14 mouse cellular contexts compared by ENCODE assay signal in the genomic region with DNA sequence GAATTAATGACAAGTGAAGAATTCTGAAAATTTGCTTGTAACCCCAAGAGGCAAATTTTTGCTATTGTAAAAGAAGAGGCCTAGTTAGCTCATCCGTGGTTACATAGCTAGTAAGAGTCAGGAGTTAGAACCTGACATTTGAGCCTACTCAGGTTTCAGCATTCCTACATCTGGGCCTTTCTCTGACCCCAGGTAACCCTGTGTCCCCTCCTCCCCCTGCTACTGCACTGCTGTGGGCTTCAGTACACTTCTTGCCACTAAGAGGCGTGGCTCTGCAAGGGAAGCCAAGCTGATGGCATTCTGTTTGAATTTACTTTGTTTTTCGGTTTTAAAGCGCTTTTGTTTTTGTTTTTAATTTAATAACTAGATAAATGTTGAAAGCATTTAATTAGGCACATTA.
DNase-seq lines count a peak whose midpoint lies in the region; ATAC-seq and TF ChIP-seq lines count a peak whose summit lies in the region.
"Had no signal": no experiment of that assay in that cellular context is flagged by ENCODE, and none has a peak within 500 bp of the region (broad histone marks: within the 10 kb centered on the region; RNA-seq: fewer than 3 reads in every experiment).

No protein-coding gene starts in this region.

- no peaks in the 10 kb centered on the region for H3K9me3 ChIP-seq in kidney, embryonic 14.5 days (ENCODE audit: control insufficient read depth, low read length)
- H3K9me3 ChIP-seq in embryonic facial prominence, embryonic 10.5 days, result no peaks in the 10 kb centered on the region
- H3K9me3 ChIP-seq in kidney, embryonic 16.5 days (ENCODE audit: low read length), result no peaks in the 10 kb centered on the region
- H3K9me3 ChIP-seq in midbrain, embryonic 14.5 days (ENCODE audit: control insufficient read depth, low read length), result no peaks in the 10 kb centered on the region
- H3K9me3 ChIP-seq: heart, embryonic 15.5 days had no signal

- 69% methylated on average over 4 of the region's 4 CpGs for WGBS in kidney, adult 2 months
- 53% methylated on average over 4 of the region's 4 CpGs for WGBS in kidney, embryonic 14.5 days
- 34% methylated on average over 4 of the region's 4 CpGs for WGBS in embryonic facial prominence, embryonic 10.5 days
- 53% methylated on average over 4 of the region's 4 CpGs for WGBS in kidney, embryonic 16.5 days
- WGBS in midbrain, embryonic 14.5 days, result 88% methylated on average over 4 of the region's 4 CpGs

- no peak overlapping the region for H3K9ac ChIP-seq in kidney, embryonic 14.5 days (ENCODE audit: low read depth, low read length)
- no peak overlapping the region for H3K9ac ChIP-seq in kidney, embryonic 16.5 days (replicated peaks; ENCODE audit: low read length)
- no peak overlapping the region for H3K9ac ChIP-seq in midbrain, embryonic 14.5 days (replicated peaks; ENCODE audit: low read length)
- H3K9ac ChIP-seq: heart, embryonic 15.5 days had no signal

- H3K27me3 ChIP-seq in kidney, adult 2 months (replicated peaks; ENCODE audit: control insufficient read depth, insufficient read depth, low read length), result no peaks in the 10 kb centered on the region
- no peaks in the 10 kb centered on the region for H3K27me3 ChIP-seq in kidney, embryonic 14.5 days (ENCODE audit: control insufficient read depth, insufficient read depth, low read length)
- no peaks in the 10 kb centered on the region for H3K27me3 ChIP-seq in embryonic facial prominence, embryonic 10.5 days (replicated peaks; ENCODE audit: low read depth, poor library complexity, severe bottlenecking)
- H3K27me3 ChIP-seq in kidney, embryonic 16.5 days (ENCODE audit: insufficient read depth, low read length), result no peaks in the 10 kb centered on the region
- H3K27me3 ChIP-seq in midbrain, embryonic 14.5 days (ENCODE audit: control insufficient read depth, insufficient read depth, low read length), result no peaks in the 10 kb centered on the region
- H3K27me3 ChIP-seq: heart, embryonic 15.5 days had no signal

- no peak for TF ChIP-seq POLR2A in kidney, adult 2 months (IDR thresholded peaks at IDR 0.05; ENCODE audit: low read depth, low read length)

- intact Hi-C loops in left cerebral cortex, postnatal 25 days (cut with DNase I), result no loop called here

- ATAC-seq in kidney, embryonic 14.5 days (ENCODE audit: low FRiP score, low TSS enrichment), result no peak
- peak; percentile 65; the same call in 1 of the 2 replicates for ATAC-seq in kidney, embryonic 16.5 days (ENCODE audit: low FRiP score, low TSS enrichment)
- ATAC-seq in midbrain, embryonic 14.5 days (ENCODE audit: low FRiP score, low TSS enrichment), result no peak

- H3K27ac ChIP-seq in kidney, adult 2 months (ENCODE audit: insufficient read depth, low read depth, low read length), result peak overlapping the region; percentile 24; the same call in 1 of the 2 replicates
- H3K27ac ChIP-seq in kidney, embryonic 14.5 days (ENCODE audit: low read depth, low read length), result no peak overlapping the region
- H3K27ac ChIP-seq in embryonic facial prominence, embryonic 10.5 days (replicated peaks), result no peak overlapping the region
- no peak overlapping the region for H3K27ac ChIP-seq in kidney, embryonic 16.5 days (ENCODE audit: low read length)
- H3K27ac ChIP-seq in midbrain, embryonic 14.5 days (replicated peaks; ENCODE audit: low read depth, low read length), result no peak overlapping the region
- H3K27ac ChIP-seq: heart, embryonic 15.5 days; layer of hippocampus, adult 2 months had no signal

- H3K36me3 ChIP-seq in kidney, adult 2 months (ENCODE audit: control insufficient read depth, insufficient read depth, low read length), result no peaks in the 10 kb centered on the region
- H3K36me3 ChIP-seq in kidney, embryonic 14.5 days (ENCODE audit: control insufficient read depth, insufficient read depth, low read length), result no peaks in the 10 kb centered on the region
- peaks cover 7% of the 10 kb centered on the region for H3K36me3 ChIP-seq in embryonic facial prominence, embryonic 10.5 days (replicated peaks)
- 0 out of 2 replicates have a peak, but pooled peaks cover 3% of the 10 kb centered on the region for H3K36me3 ChIP-seq in kidney, embryonic 16.5 days (ENCODE audit: insufficient read depth, low read length)
- H3K36me3 ChIP-seq in midbrain, embryonic 14.5 days (ENCODE audit: control insufficient read depth, insufficient read depth, low read length), result no peaks in the 10 kb centered on the region
- H3K36me3 ChIP-seq: heart, embryonic 15.5 days had no signal

- H3K4me1 ChIP-seq in kidney, adult 2 months (ENCODE audit: control insufficient read depth, insufficient read depth, low read length), result peaks cover 10% of the 10 kb centered on the region
- peaks cover 29% of the 10 kb centered on the region for H3K4me1 ChIP-seq in kidney, embryonic 14.5 days (ENCODE audit: control insufficient read depth, insufficient read depth, low read length)
- H3K4me1 ChIP-seq in embryonic facial prominence, embryonic 10.5 days, result peaks cover 45% of the 10 kb centered on the region
- H3K4me1 ChIP-seq in kidney, embryonic 16.5 days (ENCODE audit: insufficient read depth, low read length), result peaks cover 32% of the 10 kb centered on the region
- H3K4me1 ChIP-seq in midbrain, embryonic 14.5 days (ENCODE audit: control insufficient read depth, insufficient read depth, low read length), result no peaks in the 10 kb centered on the region
- H3K4me1 ChIP-seq: heart, embryonic 15.5 days had no signal

- DNase-seq in kidney, adult 2 months, result peak; percentile 58
- DNase-seq in embryonic facial prominence, embryonic 10.5 days (ENCODE audit: low spot score), result peak; percentile 70
- DNase-seq in yolk sac, embryonic 10.5 days (ENCODE audit: low spot score), result peak; percentile 63
- DNase-seq in urinary bladder, postnatal 25 days (ENCODE audit: low spot score), result no peak
- DNase-seq in midbrain, embryonic 14.5 days, result no peak
- DNase-seq in left cerebral cortex, postnatal 25 days (ENCODE audit: low spot score in 2 of 2), result no peak
- DNase-seq: cerebellum, adult 18-20 months; right cerebral cortex, postnatal 25 days; thymus, adult 2 months had no signal

- no peak overlapping the region for H3K4me2 ChIP-seq in kidney, embryonic 14.5 days (replicated peaks; ENCODE audit: low read depth, low read length)
- no peak overlapping the region for H3K4me2 ChIP-seq in kidney, embryonic 16.5 days (replicated peaks; ENCODE audit: low read depth, low read length)
- H3K4me2 ChIP-seq in midbrain, embryonic 14.5 days (ENCODE audit: low read length), result no peak overlapping the region
- H3K4me2 ChIP-seq: heart, embryonic 15.5 days; liver, embryonic 11.5 days had no signal

- no peak overlapping the region for H3K4me3 ChIP-seq in kidney, adult 2 months (ENCODE audit: insufficient read depth, low read depth, low read length)
- no peak overlapping the region for H3K4me3 ChIP-seq in kidney, embryonic 14.5 days (ENCODE audit: low read length)
- no peak overlapping the region for H3K4me3 ChIP-seq in embryonic facial prominence, embryonic 10.5 days
- no peak overlapping the region for H3K4me3 ChIP-seq in kidney, embryonic 16.5 days (ENCODE audit: low read length)
- no peak overlapping the region for H3K4me3 ChIP-seq in midbrain, embryonic 14.5 days (replicated peaks; ENCODE audit: low read depth, low read length)
- H3K4me3 ChIP-seq: heart, embryonic 15.5 days; layer of hippocampus, adult 2 months had no signal

- no peak for TF ChIP-seq CTCF in kidney, adult 2 months (conservative IDR thresholded peaks at IDR 0.05; ENCODE audit: insufficient read depth, insufficient read length, low read depth, low read length)

Comparison
In these comparisons a context has a peak if more than half of its experiments do, and no peak if none do; other contexts are left out.
1. DNase-seq: peak in kidney, adult 2 months (single experiment), embryonic facial prominence, embryonic 10.5 days (single experiment) and yolk sac, embryonic 10.5 days (single experiment); none in urinary bladder, postnatal 25 days (single experiment), midbrain, embryonic 14.5 days (single experiment) and left cerebral cortex, postnatal 25 days (0 of 2).